Mouse (Mus musculus) cerebellum, adult 11 months (tissue): ENCODE results near the gene Basp1.
"Not testable (repeated sequence)": the region's sequence is repeated elsewhere in the genome, so short reads cannot be mapped to it uniquely, and the experiment has no call there.

Experiments
- DNase-seq: peaks from one replicate; pipeline ENCODE4 v3.0.0; 2022

Basp1 gene

GRCm38 (mm10) chr15:25413378-25413901 lies at the start of gene Basp1:
Gene Basp1, minus strand, starts transcription at chr15:25413764.
- no peak for DNase-seq

- DNase-seq, result not testable (repeated sequence)
These were observed 49.5 kb upstream of the Basp1 start for GRCm38 (mm10) chr15:25463076-25463475.

- DNase-seq, result no peak
These were observed 48.6 kb upstream of the Basp1 start for GRCm38 (mm10) chr15:25462056-25462762.

- DNase-seq, result no peak
These were observed 46.3 kb upstream of the Basp1 start for GRCm38 (mm10) chr15:25459901-25460300.

- DNase-seq, result no peak
These were observed 43.9 kb upstream of the Basp1 start for GRCm38 (mm10) chr15:25457421-25457820.

- DNase-seq, result no peak
These were observed 40.0 kb upstream of the Basp1 start for GRCm38 (mm10) chr15:25453538-25453937.

- no peak for DNase-seq
These were observed 35.8 kb upstream of the Basp1 start for GRCm38 (mm10) chr15:25449348-25449747.

GRCm38 (mm10) chr15:25448703-25449340 lies 35.3 kb upstream of the Basp1 start:
- no peak for DNase-seq

- DNase-seq, result no peak
These were observed 33.6 kb upstream of the Basp1 start for GRCm38 (mm10) chr15:25447136-25447535.

- no peak for DNase-seq
These were observed 32.6 kb upstream of the Basp1 start for GRCm38 (mm10) chr15:25446155-25446487.

GRCm38 (mm10) chr15:25445361-25446154 lies 32.0 kb upstream of the Basp1 start:
- no peak for DNase-seq

- DNase-seq, result no peak
These were observed 30.6 kb upstream of the Basp1 start for GRCm38 (mm10) chr15:25444208-25444607.

GRCm38 (mm10) chr15:25443140-25443790 lies 29.7 kb upstream of the Basp1 start:
- DNase-seq, result no peak

- DNase-seq, result no peak
These were observed 28.3 kb upstream of the Basp1 start for GRCm38 (mm10) chr15:25441868-25442185.

- peak; percentile 47 for DNase-seq
These were observed 27.7 kb upstream of the Basp1 start for GRCm38 (mm10) chr15:25440991-25441867.

- no peak for DNase-seq
These were observed 26.8 kb upstream of the Basp1 start for GRCm38 (mm10) chr15:25440317-25440716.

GRCm38 (mm10) chr15:25432341-25432740 lies 18.8 kb upstream of the Basp1 start:
- DNase-seq, result no peak

GRCm38 (mm10) chr15:25430167-25430566 lies 16.6 kb upstream of the Basp1 start:
- no peak for DNase-seq

GRCm38 (mm10) chr15:25429007-25429406 lies 15.4 kb upstream of the Basp1 start:
- no peak for DNase-seq

GRCm38 (mm10) chr15:25428551-25428950 lies 15.0 kb upstream of the Basp1 start:
- DNase-seq, result no peak

GRCm38 (mm10) chr15:25420266-25420665 lies 6.7 kb upstream of the Basp1 start:
- no peak for DNase-seq

- no peak for DNase-seq
These were observed 2.8 kb upstream of the Basp1 start for GRCm38 (mm10) chr15:25416367-25416766.
